Mouse (Mus musculus) forebrain, embryonic 15.5 days (tissue): ENCODE data around the gene Lims1. TPM values are rescaled to one million over a fixed set of nuclear protein-coding genes. Genes with fewer than 3 reads are reported as not detected.
"Not testable (repeated sequence)": the region's sequence is repeated elsewhere in the genome, so short reads cannot be mapped to it uniquely, and the experiment has no call there.

Experiments
- ATAC-seq: fragments of 200-750 bp; cut with Nextera tagmentation; replicated peaks from 2 replicates; pipeline ENCODE4 v1.8.0; 2017; ENCODE audit warnings: mild to moderate bottlenecking, moderate TSS enrichment, moderate library complexity
- H3K27ac ChIP-seq: fragments of 300-500 bp; sonication (generic); replicated peaks from 2 replicates; pipeline ENCODE4 v1.5.1; 2015; ENCODE audit warnings: mild to moderate bottlenecking, inconsistent platforms
- H3K27me3 ChIP-seq: fragments of 300-500 bp; sonication (generic); 2 replicates; pipeline ENCODE4 v1.6.1; 2015; ENCODE audit warnings: inconsistent platforms
- H3K36me3 ChIP-seq: fragments of 300-500 bp; sonication (generic); 2 replicates; pipeline ENCODE4 v1.6.1; 2015; ENCODE audit warnings: mild to moderate bottlenecking, inconsistent platforms
- H3K4me1 ChIP-seq: fragments of 300-500 bp; sonication (generic); 2 replicates; pipeline ENCODE4 v1.6.1; 2015; ENCODE audit warnings: inconsistent platforms
- H3K4me2 ChIP-seq: fragments of 300-500 bp; sonication (generic); replicated peaks from 2 replicates; pipeline ENCODE4 v1.6.1; 2015; ENCODE audit warnings: mild to moderate bottlenecking, inconsistent platforms
- H3K4me3 ChIP-seq: fragments of 300-500 bp; sonication (generic); 2 replicates; pipeline ENCODE4 v1.5.1; 2015; ENCODE audit warnings: mild to moderate bottlenecking, inconsistent platforms
- H3K9ac ChIP-seq: fragments of 300-500 bp; sonication (generic); replicated peaks from 2 replicates; pipeline ENCODE4 v1.6.1; 2015; ENCODE audit warnings: mild to moderate bottlenecking, inconsistent platforms
- H3K9me3 ChIP-seq: fragments of 300-500 bp; sonication (generic); 2 replicates; pipeline ENCODE4 v1.6.1; 2016; ENCODE audit warnings: inconsistent platforms
- WGBS: fragments of 180-500 bp; shearing (Covaris S2); methylation state at CpG from one replicate; pipeline ENCODE4 v1.1.7; 2015; ENCODE audit warnings: mixed read lengths; 5-methylcytosine and 5-hydroxymethylcytosine counted together
- polyA plus RNA-seq: library from polyadenylated mRNA; unstranded; fragments of >200 nt; fragmentation: Nextera tagmentation; extraction: Ambion mirVana; gene quantifications from 2 replicates; pipeline ENCODE4 v1.2.1, GENCODE M21; 2015

The Lims1 gene
- polyA plus RNA-seq, 1 experiment from 2014 or later: 70.1 TPM

GRCm38 (mm10) chr10:58327836-58328235 is 4.6 kb downstream of the Lims1 start:
- H3K4me1 ChIP-seq: peaks cover 19% of the 10 kb centered on the region
- not testable (repeated sequence) for H3K4me2 ChIP-seq, ATAC-seq, H3K4me3 ChIP-seq, H3K36me3 ChIP-seq, H3K9ac ChIP-seq, H3K27ac ChIP-seq, H3K9me3 ChIP-seq, H3K27me3 ChIP-seq
- 96% methylated on average over 6 of the region's 6 CpGs for WGBS

- H3K36me3 ChIP-seq: no peaks in the 10 kb centered on the region
- H3K9ac ChIP-seq: no peak overlapping the region
- no peaks in the 10 kb centered on the region for H3K9me3 ChIP-seq
- peaks cover 19% of the 10 kb centered on the region for H3K4me1 ChIP-seq
- WGBS: 95% methylated on average over 8 of the region's 8 CpGs
- no peak overlapping the region for H3K4me2 ChIP-seq
- H3K27me3 ChIP-seq: no peaks in the 10 kb centered on the region
- no peak overlapping the region for H3K4me3 ChIP-seq
- no peak overlapping the region for H3K27ac ChIP-seq
- ATAC-seq: no peak
Observed at GRCm38 (mm10) chr10:58328517-58329108, 5.3 kb downstream of the Lims1 start.

- peaks cover 7% of the 10 kb centered on the region for H3K4me1 ChIP-seq
- ATAC-seq: no peak
- no peaks in the 10 kb centered on the region for H3K36me3 ChIP-seq
- H3K4me3 ChIP-seq: no peak overlapping the region
- H3K9ac ChIP-seq: no peak overlapping the region
- no peak overlapping the region for H3K27ac ChIP-seq
- no peaks in the 10 kb centered on the region for H3K9me3 ChIP-seq
- no peak overlapping the region for H3K4me2 ChIP-seq
- H3K27me3 ChIP-seq: no peaks in the 10 kb centered on the region
Observed at GRCm38 (mm10) chr10:58330635-58331034, 7.4 kb downstream of the Lims1 start.

GRCm38 (mm10) chr10:58331741-58332140 is 8.5 kb downstream of the Lims1 start:
- Histone ChIP-seq H3K27ac (no peak overlapping the region), H3K9ac (no peak overlapping the region), H3K9me3 (no peaks in the 10 kb centered on the region), H3K4me1 (no peaks in the 10 kb centered on the region), H3K4me3 (no peak overlapping the region), H3K36me3 (no peaks in the 10 kb centered on the region), H3K4me2 (no peak overlapping the region), H3K27me3 (no peaks in the 10 kb centered on the region)
- ATAC-seq: no peak

GRCm38 (mm10) chr10:58333414-58333813 is 10.1 kb downstream of the Lims1 start:
- Histone ChIP-seq H3K4me3 (no peak overlapping the region), H3K36me3 (no peaks in the 10 kb centered on the region), H3K9ac (no peak overlapping the region), H3K4me1 (no peaks in the 10 kb centered on the region), H3K27ac (no peak overlapping the region), H3K27me3 (no peaks in the 10 kb centered on the region), H3K9me3 (no peaks in the 10 kb centered on the region), H3K4me2 (no peak overlapping the region)
- no peak for ATAC-seq
- WGBS: 95% methylated on average over 5 of the region's 5 CpGs

- Histone ChIP-seq H3K4me1 (no peaks in the 10 kb centered on the region), H3K9me3 (no peaks in the 10 kb centered on the region), H3K36me3 (no peaks in the 10 kb centered on the region), H3K4me3 (no peak overlapping the region), H3K27me3 (no peaks in the 10 kb centered on the region), H3K27ac (no peak overlapping the region), H3K9ac (no peak overlapping the region), H3K4me2 (no peak overlapping the region)
- 94% methylated on average over 1 of the region's 1 CpGs for WGBS
- no peak for ATAC-seq
Observed at GRCm38 (mm10) chr10:58336156-58336555, 12.9 kb downstream of the Lims1 start.

- not testable (repeated sequence) for H3K27me3 ChIP-seq, H3K27ac ChIP-seq, H3K9me3 ChIP-seq, H3K9ac ChIP-seq, H3K4me2 ChIP-seq, H3K36me3 ChIP-seq, ATAC-seq, H3K4me3 ChIP-seq, H3K4me1 ChIP-seq
- WGBS: 94% methylated on average over 4 of the region's 4 CpGs
Observed at GRCm38 (mm10) chr10:58337091-58337490, 13.8 kb downstream of the Lims1 start.

- H3K9me3 ChIP-seq: no peaks in the 10 kb centered on the region
- 62% methylated on average over 1 of the region's 1 CpGs for WGBS
- no peak for ATAC-seq
Observed at GRCm38 (mm10) chr10:58338590-58338989, 15.3 kb downstream of the Lims1 start.

GRCm38 (mm10) chr10:58341685-58342084 is 18.4 kb downstream of the Lims1 start:
- H3K27me3 ChIP-seq: no peaks in the 10 kb centered on the region
- H3K4me1 ChIP-seq: no peaks in the 10 kb centered on the region
- H3K27ac ChIP-seq: no peak overlapping the region
- 88% methylated on average over 2 of the region's 2 CpGs for WGBS
- no peak overlapping the region for H3K4me3 ChIP-seq
- H3K9me3 ChIP-seq: 0 out of 2 replicates have a peak, but pooled peaks cover 4% of the 10 kb centered on the region
- no peaks in the 10 kb centered on the region for H3K36me3 ChIP-seq
- no peak overlapping the region for H3K9ac ChIP-seq
- ATAC-seq: no peak
- H3K4me2 ChIP-seq: no peak overlapping the region

More at GRCm38 (mm10) chr10:58338590-58338989, 15.3 kb downstream of the Lims1 start:
- no peaks in the 10 kb centered on the region for H3K4me1 ChIP-seq
- H3K27me3 ChIP-seq: no peaks in the 10 kb centered on the region
- no peaks in the 10 kb centered on the region for H3K36me3 ChIP-seq
- H3K27ac ChIP-seq: 0 out of 2 replicates have a peak overlapping the region, but pooled peaks have one; percentile 10
- H3K4me2 ChIP-seq: no peak overlapping the region
- no peak overlapping the region for H3K4me3 ChIP-seq
- no peak overlapping the region for H3K9ac ChIP-seq

GRCm38 (mm10) chr10:58342199-58342598 is 18.9 kb downstream of the Lims1 start:
- Histone ChIP-seq H3K4me2 (no peak overlapping the region), H3K4me3 (no peak overlapping the region)

GRCm38 (mm10) chr10:58343552-58343951 is 20.3 kb downstream of the Lims1 start:
- Histone ChIP-seq H3K4me1 (no peaks in the 10 kb centered on the region), H3K9ac (no peak overlapping the region), H3K4me3 (no peak overlapping the region), H3K27ac (no peak overlapping the region), H3K27me3 (no peaks in the 10 kb centered on the region), H3K36me3 (no peaks in the 10 kb centered on the region), H3K4me2 (no peak overlapping the region), H3K9me3 (0 out of 2 replicates have a peak, but pooled peaks cover 4% of the 10 kb centered on the region)
- no peak for ATAC-seq
- over 99% methylated on average over 3 of the region's 3 CpGs for whole genome bisulfite sequencing

More at GRCm38 (mm10) chr10:58342199-58342598, 18.9 kb downstream of the Lims1 start:
- Histone ChIP-seq H3K9me3 (0 out of 2 replicates have a peak, but pooled peaks cover 4% of the 10 kb centered on the region), H3K4me1 (no peaks in the 10 kb centered on the region), H3K27ac (no peak overlapping the region), H3K9ac (no peak overlapping the region), H3K36me3 (no peaks in the 10 kb centered on the region), H3K27me3 (no peaks in the 10 kb centered on the region)
- ATAC-seq: no peak
- WGBS: 90% methylated on average over 2 of the region's 2 CpGs

GRCm38 (mm10) chr10:58350600-58350999 is 27.3 kb downstream of the Lims1 start:
- Histone ChIP-seq H3K4me2 (no peak overlapping the region), H3K27me3 (no peaks in the 10 kb centered on the region), H3K4me3 (no peak overlapping the region), H3K27ac (no peak overlapping the region), H3K4me1 (no peaks in the 10 kb centered on the region), H3K9me3 (no peaks in the 10 kb centered on the region), H3K9ac (no peak overlapping the region), H3K36me3 (no peaks in the 10 kb centered on the region)
- WGBS: 84% methylated on average over 3 of the region's 3 CpGs
- no peak for ATAC-seq

- Histone ChIP-seq H3K27ac (no peak overlapping the region), H3K9ac (no peak overlapping the region), H3K27me3 (no peaks in the 10 kb centered on the region), H3K9me3 (no peaks in the 10 kb centered on the region), H3K4me1 (no peaks in the 10 kb centered on the region), H3K36me3 (no peaks in the 10 kb centered on the region), H3K4me2 (no peak overlapping the region), H3K4me3 (no peak overlapping the region)
- ATAC-seq: no peak
- WGBS: 97% methylated on average over 2 of the region's 2 CpGs
Observed at GRCm38 (mm10) chr10:58351670-58352069, 28.4 kb downstream of the Lims1 start.
